In the genomic region with DNA sequence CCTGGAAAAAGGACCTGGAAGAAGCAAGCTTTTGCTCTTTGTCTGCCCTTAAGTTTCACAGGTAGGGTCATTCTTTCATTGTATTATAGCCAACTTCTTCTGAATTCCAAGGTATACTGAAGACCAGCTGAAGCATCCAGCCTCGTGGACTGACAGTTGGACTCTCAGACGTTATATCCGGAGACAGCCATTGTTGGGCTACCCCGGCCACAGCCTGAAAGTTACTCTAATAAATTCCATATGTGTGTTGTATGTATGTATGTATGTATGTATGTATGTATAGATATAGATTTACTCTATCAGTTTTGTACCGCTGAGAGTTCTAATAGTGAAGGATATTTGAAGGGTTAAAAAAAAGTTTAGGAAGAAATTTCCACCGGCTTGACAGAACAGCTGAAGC, we compare ENCODE assay signal across 8 mouse cellular contexts. TPM values are rescaled to one million over a fixed set of nuclear protein-coding genes. Genes with fewer than 3 reads are reported as not detected.
DNase-seq lines count a peak whose midpoint lies in the region; ATAC-seq and TF ChIP-seq lines count a peak whose summit lies in the region.

No protein-coding gene starts in this region.

- no peak for TF ChIP-seq POLR2A in myocyte (IDR thresholded peaks at IDR 0.05; ENCODE audit: insufficient read length, low read depth)

- no peaks in the 10 kb centered on the region for H3K27me3 ChIP-seq in kidney, embryonic 14.5 days (ENCODE audit: control insufficient read depth, insufficient read depth, low read length)
- H3K27me3 ChIP-seq in embryonic facial prominence, embryonic 11.5 days (ENCODE audit: control insufficient read depth, insufficient read depth, low read length) = no peaks in the 10 kb centered on the region
- no peaks in the 10 kb centered on the region for H3K27me3 ChIP-seq in intestine, embryonic 14.5 days (replicated peaks; ENCODE audit: control insufficient read depth, insufficient read depth, low read length)
- no peaks in the 10 kb centered on the region for H3K27me3 ChIP-seq in myocyte (ENCODE audit: control insufficient read depth, insufficient read depth, insufficient read length)

- H3K9me3 ChIP-seq in kidney, embryonic 14.5 days (ENCODE audit: control insufficient read depth, low read length) = no peaks in the 10 kb centered on the region
- H3K9me3 ChIP-seq in embryonic facial prominence, embryonic 11.5 days (replicated peaks; ENCODE audit: control insufficient read depth, low read length) = no peaks in the 10 kb centered on the region
- H3K9me3 ChIP-seq in intestine, embryonic 14.5 days (ENCODE audit: control insufficient read depth, low read length) = no peaks in the 10 kb centered on the region

- WGBS in kidney, embryonic 14.5 days = 8% methylated on average over 6 of the region's 6 CpGs
- WGBS in embryonic facial prominence, embryonic 11.5 days = 5% methylated on average over 6 of the region's 6 CpGs
- WGBS in intestine, embryonic 14.5 days = 10% methylated on average over 6 of the region's 6 CpGs

- peak overlapping the region; percentile 15; the same call in 1 of the 2 replicates for H3K27ac ChIP-seq in kidney, embryonic 14.5 days (ENCODE audit: low read depth, low read length)
- peak overlapping the region; percentile 70; the same call in 1 of the 2 replicates for H3K27ac ChIP-seq in embryonic facial prominence, embryonic 11.5 days (replicated peaks; ENCODE audit: low read depth, low read length)
- peak overlapping the region; percentile 83; the same call in 1 of the 2 replicates for H3K27ac ChIP-seq in intestine, embryonic 14.5 days (ENCODE audit: low read depth)

- H3K36me3 ChIP-seq in kidney, embryonic 14.5 days (ENCODE audit: control insufficient read depth, insufficient read depth, low read length) = no peaks in the 10 kb centered on the region; the same call in 1 of the 2 replicates
- H3K36me3 ChIP-seq in embryonic facial prominence, embryonic 11.5 days (replicated peaks; ENCODE audit: control insufficient read depth, insufficient read depth, low read depth, low read length) = no peaks in the 10 kb centered on the region
- peaks cover 4% of the 10 kb centered on the region; the same call in 1 of the 2 replicates for H3K36me3 ChIP-seq in intestine, embryonic 14.5 days (ENCODE audit: control insufficient read depth, insufficient read depth, low read length)
- H3K36me3 ChIP-seq in myocyte (ENCODE audit: control insufficient read depth, insufficient read depth) = no peaks in the 10 kb centered on the region

- ATAC-seq in kidney, embryonic 14.5 days (ENCODE audit: low FRiP score, low TSS enrichment) = no peak; the same call in 1 of the 2 replicates
- no peak for ATAC-seq in embryonic facial prominence, embryonic 11.5 days (replicated peaks; ENCODE audit: insufficient number of reproducible peaks, low FRiP score, low TSS enrichment, low read depth)
- peak; percentile 24; the same call in 1 of the 2 replicates for ATAC-seq in intestine, embryonic 14.5 days (replicated peaks; ENCODE audit: low FRiP score, low TSS enrichment, low read depth)

- peak overlapping the region; percentile 88; the same call in 1 of the 2 replicates for H3K9ac ChIP-seq in kidney, embryonic 14.5 days (ENCODE audit: low read depth, low read length)
- peak overlapping the region; percentile 53 for H3K9ac ChIP-seq in embryonic facial prominence, embryonic 11.5 days (replicated peaks; ENCODE audit: low read length)
- H3K9ac ChIP-seq in intestine, embryonic 14.5 days (ENCODE audit: low read length) = peak overlapping the region; percentile 93

- peak overlapping the region; percentile 76 for H3K4me3 ChIP-seq in kidney, embryonic 14.5 days (ENCODE audit: low read length)
- H3K4me3 ChIP-seq in embryonic facial prominence, embryonic 11.5 days (ENCODE audit: low read depth, low read length) = peak overlapping the region; percentile 89
- H3K4me3 ChIP-seq in intestine, embryonic 14.5 days (ENCODE audit: low read depth, low read length) = peak overlapping the region; percentile 90
- peak overlapping the region; percentile 83 for H3K4me3 ChIP-seq in myocyte

- H3ac ChIP-seq in myocyte (ENCODE audit: control insufficient read depth, insufficient read length) = no peak overlapping the region

- peaks cover 13% of the 10 kb centered on the region for H3K79me2 ChIP-seq in myocyte (ENCODE audit: control insufficient read depth, insufficient read depth)

- peaks cover 11% of the 10 kb centered on the region for H3K4me1 ChIP-seq in kidney, embryonic 14.5 days (ENCODE audit: control insufficient read depth, insufficient read depth, low read length)
- no peaks in the 10 kb centered on the region for H3K4me1 ChIP-seq in embryonic facial prominence, embryonic 11.5 days (ENCODE audit: control insufficient read depth, insufficient read depth, low read length)
- peaks cover 18% of the 10 kb centered on the region for H3K4me1 ChIP-seq in intestine, embryonic 14.5 days (replicated peaks; ENCODE audit: control insufficient read depth, insufficient read depth, low read length)

- no peak for DNase-seq in kidney, postnatal 4 days
- DNase-seq in embryonic facial prominence, embryonic 11.5 days (ENCODE audit: low spot score) = peak; percentile 57
- DNase-seq in intestine, embryonic 14.5 days (ENCODE audit: low spot score) = no peak
- DNase-seq in MN1 (ENCODE audit: low spot score) = no peak
- DNase-seq in spleen, adult 18-20 months = no peak
- no peak for DNase-seq in layer of hippocampus, adult 18-20 months (ENCODE audit: low spot score in 2 of 2)

- peak overlapping the region; percentile 47 for H3K4me2 ChIP-seq in kidney, embryonic 14.5 days (replicated peaks; ENCODE audit: low read depth, low read length)
- H3K4me2 ChIP-seq in embryonic facial prominence, embryonic 11.5 days (ENCODE audit: low read depth, low read length) = peak overlapping the region; percentile 49
- H3K4me2 ChIP-seq in intestine, embryonic 14.5 days (ENCODE audit: low read length) = peak overlapping the region; percentile 86
- H3K4me2 ChIP-seq in myocyte (ENCODE audit: low read depth) = peak overlapping the region; percentile 94

TF ChIP-seq in myocyte, 11 proteins besides CTCF, POLR2A, EP300 and RAD21:
- no peak for TF ChIP-seq TCF12 (IDR thresholded peaks at IDR 0.05; ENCODE audit: insufficient read depth, poor library complexity, severe bottlenecking)
- TF ChIP-seq MAX (IDR thresholded peaks at IDR 0.05; ENCODE audit: low read depth) = no peak
- TF ChIP-seq CEBPB (IDR thresholded peaks at IDR 0.05; ENCODE audit: insufficient read depth, poor library complexity, severe bottlenecking) = no peak
- TF ChIP-seq POLR2AphosphoS2 (IDR thresholded peaks at IDR 0.05; ENCODE audit: insufficient read length, low read depth) = no peak
- TF ChIP-seq MYOG (IDR thresholded peaks at IDR 0.05; ENCODE audit: control insufficient read depth in 1 of 3, insufficient read depth in 1 of 3, insufficient read length in 2 of 3, low read depth in 2 of 3) = no peak
- TF ChIP-seq REST (IDR thresholded peaks at IDR 0.05; ENCODE audit: insufficient read depth, insufficient read length) = no peak

RNA-seq across cellular contexts. Expression of a gene that starts 0.6 kb away (rescaled TPM):
- 11.9 and 15.9 TPM in 2 replicates for polyA plus RNA-seq in kidney, embryonic 14.5 days (2014; fragmentation: Nextera tagmentation; extraction: Ambion mirVana)
- 19.2 and 19.6 TPM in 2 replicates for polyA plus RNA-seq in embryonic facial prominence, embryonic 11.5 days (2014; fragmentation: Nextera tagmentation; extraction: Ambion mirVana)
- 12.4 and 14.0 TPM in 2 replicates for polyA plus RNA-seq in intestine, embryonic 14.5 days (2014; fragmentation: Nextera tagmentation; extraction: Ambion mirVana)
- polyA plus RNA-seq in myocyte (2012; fragmentation: generic; extraction: Trizol) = 14.6 TPM
- total RNA-seq in layer of hippocampus, adult 18-20 months (2021) = 1 to 10 TPM; 9.7 to 9.9 TPM

Comparison
In these comparisons a context has a peak if more than half of its experiments do, and no peak if none do; other contexts are left out.
1. H3K27ac ChIP-seq: peak in every context shown above with its lines; median percentile 83 in intestine, embryonic 14.5 days; 70 in embryonic facial prominence, embryonic 11.5 days; 15 in kidney, embryonic 14.5 days.